Mouse (Mus musculus): ENCODE measurements around the gene Gm20481. TPM values are rescaled to one million over a fixed set of nuclear protein-coding genes. Genes with fewer than 3 reads are reported as not detected.
"Not testable (repeated sequence)": the region's sequence is repeated elsewhere in the genome, so short reads cannot be mapped to it uniquely, and the experiment has no call there.

Gm20481 gene
- polyA plus RNA-seq, 1 experiment from 2014 or later: 0.99 TPM

GRCm38 (mm10) chr17:34982328-34982727 is 12.6 kb downstream of the Gm20481 start:
- H3K36me3 ChIP-seq: peaks cover 20% of the 10 kb centered on the region
- peak; percentile 29; the same call in 1 of the 2 replicates for ATAC-seq (ENCODE audit: low FRiP score)
- WGBS: 0% methylated on average over 15 of the region's 15 CpGs
- H3K27ac ChIP-seq: peak overlapping the region; percentile 96
- H3K4me2 ChIP-seq (replicated peaks): peak overlapping the region; percentile 82
- no peaks in the 10 kb centered on the region for H3K27me3 ChIP-seq
- H3K4me1 ChIP-seq: peaks cover 15% of the 10 kb centered on the region
- peak overlapping the region; percentile 84 for H3K9ac ChIP-seq
- no peaks in the 10 kb centered on the region for H3K9me3 ChIP-seq (replicated peaks)
- peak overlapping the region; percentile 69 for H3K4me3 ChIP-seq

GRCm38 (mm10) chr17:34984218-34984617 is 14.5 kb downstream of the Gm20481 start:
- H3K27me3 ChIP-seq: no peaks in the 10 kb centered on the region
- peaks cover 15% of the 10 kb centered on the region for H3K4me1 ChIP-seq
- H3K4me2 ChIP-seq (replicated peaks): no peak overlapping the region
- no peak for ATAC-seq (ENCODE audit: low FRiP score)
- no peak overlapping the region for H3K9ac ChIP-seq
- no peaks in the 10 kb centered on the region for H3K9me3 ChIP-seq (replicated peaks)
- peaks cover 27% of the 10 kb centered on the region for H3K36me3 ChIP-seq
- H3K4me3 ChIP-seq: no peak overlapping the region
- no peak overlapping the region for H3K27ac ChIP-seq
- 79% methylated on average over 2 of the region's 2 CpGs for WGBS

GRCm38 (mm10) chr17:34994751-34995150 is 25.0 kb downstream of the Gm20481 start:
- Histone ChIP-seq H3K4me1 (peaks cover 18% of the 10 kb centered on the region), H3K9me3 (replicated peaks) (no peaks in the 10 kb centered on the region), H3K4me2 (replicated peaks) (no peak overlapping the region), H3K36me3 (peaks cover 17% of the 10 kb centered on the region; the same call in 1 of the 2 replicates), H3K27ac (no peak overlapping the region), H3K27me3 (no peaks in the 10 kb centered on the region), H3K4me3 (no peak overlapping the region), H3K9ac (no peak overlapping the region)
- ATAC-seq (ENCODE audit: low FRiP score): no peak

GRCm38 (mm10) chr17:34995192-34995591 is 25.5 kb downstream of the Gm20481 start:
- H3K4me1 ChIP-seq: peaks cover 22% of the 10 kb centered on the region
- H3K27me3 ChIP-seq; ATAC-seq (ENCODE audit: low FRiP score); H3K9ac ChIP-seq; H3K9me3 ChIP-seq (replicated peaks); H3K4me2 ChIP-seq (replicated peaks); H3K27ac ChIP-seq; H3K4me3 ChIP-seq: not testable (repeated sequence)
- peaks cover 17% of the 10 kb centered on the region; the same call in 1 of the 2 replicates for H3K36me3 ChIP-seq
- WGBS: 95% methylated on average over 4 of the region's 4 CpGs

DNA sequence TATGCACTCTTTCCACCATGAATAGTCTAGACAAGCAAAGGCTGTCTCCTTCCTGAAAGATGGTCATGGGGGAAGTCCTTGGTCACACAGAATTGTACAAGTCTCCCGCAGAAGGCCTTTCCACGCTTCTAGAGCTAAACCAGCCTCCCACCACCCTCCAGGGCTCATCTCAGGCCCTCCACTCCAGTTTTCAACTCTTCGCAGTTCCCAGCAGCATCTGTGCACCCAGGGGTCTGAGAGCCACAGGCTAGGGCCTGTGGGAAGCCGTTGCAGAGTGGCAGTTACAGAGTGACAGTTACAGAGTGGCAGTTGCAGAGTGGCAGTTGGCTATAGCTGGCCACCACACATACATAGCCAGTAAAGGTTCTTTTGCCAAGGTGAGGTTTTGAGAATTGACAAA is 26.2 kb downstream of the Gm20481 start:
- not testable (repeated sequence) for ATAC-seq (ENCODE audit: low FRiP score); H3K9me3 ChIP-seq (replicated peaks); H3K27ac ChIP-seq; H3K9ac ChIP-seq; H3K27me3 ChIP-seq; H3K4me2 ChIP-seq (replicated peaks); H3K4me3 ChIP-seq
- WGBS: 95% methylated on average over 4 of the region's 4 CpGs
- Histone ChIP-seq H3K4me1 (peaks cover 23% of the 10 kb centered on the region), H3K36me3 (peaks cover 15% of the 10 kb centered on the region; the same call in 1 of the 2 replicates)

DNA sequence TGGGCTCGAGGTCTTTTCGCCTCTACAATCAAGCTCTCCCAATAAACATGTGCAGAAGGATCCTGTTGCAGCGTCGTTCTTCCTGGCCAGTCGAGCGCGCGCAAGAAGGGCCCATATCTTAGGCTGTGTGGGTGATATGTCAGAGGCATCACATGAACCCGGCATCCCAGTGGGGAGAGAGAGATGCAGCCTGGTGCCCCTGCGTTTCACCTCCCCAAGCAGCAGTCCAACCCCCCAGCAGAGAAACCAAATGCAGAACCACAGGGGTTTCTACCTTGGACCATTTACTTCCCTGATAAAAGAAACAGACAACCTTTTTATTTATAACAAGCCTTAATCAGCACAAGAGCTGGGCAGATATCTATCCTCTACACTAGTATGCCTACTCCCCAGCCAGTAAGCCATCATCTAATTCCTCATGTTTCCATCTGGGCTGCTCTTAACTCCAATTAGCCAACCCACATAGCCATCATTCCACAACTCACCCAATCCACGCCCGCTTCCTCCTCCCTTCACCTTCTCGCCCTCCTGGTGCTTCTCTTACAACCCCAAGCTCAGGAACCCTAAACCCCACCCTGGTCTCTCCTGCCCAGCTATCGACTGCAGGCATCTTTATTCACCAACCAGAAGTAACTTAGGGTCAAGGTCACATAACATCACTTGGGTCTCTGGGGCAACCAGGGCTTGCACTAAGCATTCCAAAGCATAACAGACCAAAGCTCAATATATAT is 26.9 kb downstream of the Gm20481 start:
- H3K4me2 ChIP-seq (replicated peaks): no peak overlapping the region; the same call in 1 of the 2 replicates

DNA sequence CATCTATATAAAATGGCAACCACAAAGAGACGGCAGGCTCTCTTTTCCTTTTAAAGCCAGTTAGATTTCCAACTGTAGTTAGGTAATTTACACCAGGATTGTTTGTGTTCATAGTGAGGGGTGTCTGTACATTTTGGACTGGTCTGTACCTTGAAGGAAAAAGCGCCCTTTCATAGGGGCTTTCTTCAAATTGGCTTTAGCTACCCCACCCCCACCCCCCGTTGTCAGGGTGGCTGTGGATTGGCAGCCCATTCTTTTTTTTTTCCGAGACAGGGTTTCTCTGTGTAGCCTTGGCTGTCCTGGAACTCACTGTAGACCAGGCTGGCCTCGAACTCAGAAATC is 27.4 kb downstream of the Gm20481 start:
- no peak for ATAC-seq (ENCODE audit: low FRiP score)
- no peaks in the 10 kb centered on the region for H3K9me3 ChIP-seq (replicated peaks)
- 0 out of 2 replicates have a peak, but pooled peaks cover 10% of the 10 kb centered on the region for H3K36me3 ChIP-seq
- WGBS: 86% methylated on average over 5 of the region's 5 CpGs
- H3K27ac ChIP-seq: no peak overlapping the region
- H3K9ac ChIP-seq: no peak overlapping the region
- no peaks in the 10 kb centered on the region for H3K27me3 ChIP-seq
- H3K4me2 ChIP-seq (replicated peaks): no peak overlapping the region
- peaks cover 30% of the 10 kb centered on the region for H3K4me1 ChIP-seq
- H3K4me3 ChIP-seq: no peak overlapping the region

More for the DNA sequence above, 26.9 kb downstream of the Gm20481 start:
- 93% methylated on average over 13 of the region's 14 CpGs for WGBS
- H3K9me3 ChIP-seq (replicated peaks): no peaks in the 10 kb centered on the region
- no peak overlapping the region for H3K9ac ChIP-seq
- no peak for ATAC-seq (ENCODE audit: low FRiP score)
- no peak overlapping the region; the same call in 1 of the 2 replicates for H3K27ac ChIP-seq
- 0 out of 2 replicates have a peak, but pooled peaks cover 10% of the 10 kb centered on the region for H3K36me3 ChIP-seq
- no peak overlapping the region for H3K4me3 ChIP-seq
- H3K27me3 ChIP-seq: no peaks in the 10 kb centered on the region
- H3K4me1 ChIP-seq: peaks cover 25% of the 10 kb centered on the region

GRCm38 (mm10) chr17:34998526-34999430 is 29.1 kb downstream of the Gm20481 start:
- 0 out of 2 replicates have a peak overlapping the region, but pooled peaks have one; percentile 27 for H3K4me3 ChIP-seq
- no peaks in the 10 kb centered on the region for H3K27me3 ChIP-seq
- no peak overlapping the region for H3K9ac ChIP-seq
- H3K4me1 ChIP-seq: peaks cover 43% of the 10 kb centered on the region
- H3K27ac ChIP-seq: no peak overlapping the region
- H3K36me3 ChIP-seq: 0 out of 2 replicates have a peak, but pooled peaks cover 10% of the 10 kb centered on the region
- H3K4me2 ChIP-seq (replicated peaks): peak overlapping the region; percentile 100; the same call in 1 of the 2 replicates
- WGBS: 93% methylated on average over 15 of the region's 15 CpGs
- no peaks in the 10 kb centered on the region for H3K9me3 ChIP-seq (replicated peaks)
- ATAC-seq (ENCODE audit: low FRiP score): no peak

DNA sequence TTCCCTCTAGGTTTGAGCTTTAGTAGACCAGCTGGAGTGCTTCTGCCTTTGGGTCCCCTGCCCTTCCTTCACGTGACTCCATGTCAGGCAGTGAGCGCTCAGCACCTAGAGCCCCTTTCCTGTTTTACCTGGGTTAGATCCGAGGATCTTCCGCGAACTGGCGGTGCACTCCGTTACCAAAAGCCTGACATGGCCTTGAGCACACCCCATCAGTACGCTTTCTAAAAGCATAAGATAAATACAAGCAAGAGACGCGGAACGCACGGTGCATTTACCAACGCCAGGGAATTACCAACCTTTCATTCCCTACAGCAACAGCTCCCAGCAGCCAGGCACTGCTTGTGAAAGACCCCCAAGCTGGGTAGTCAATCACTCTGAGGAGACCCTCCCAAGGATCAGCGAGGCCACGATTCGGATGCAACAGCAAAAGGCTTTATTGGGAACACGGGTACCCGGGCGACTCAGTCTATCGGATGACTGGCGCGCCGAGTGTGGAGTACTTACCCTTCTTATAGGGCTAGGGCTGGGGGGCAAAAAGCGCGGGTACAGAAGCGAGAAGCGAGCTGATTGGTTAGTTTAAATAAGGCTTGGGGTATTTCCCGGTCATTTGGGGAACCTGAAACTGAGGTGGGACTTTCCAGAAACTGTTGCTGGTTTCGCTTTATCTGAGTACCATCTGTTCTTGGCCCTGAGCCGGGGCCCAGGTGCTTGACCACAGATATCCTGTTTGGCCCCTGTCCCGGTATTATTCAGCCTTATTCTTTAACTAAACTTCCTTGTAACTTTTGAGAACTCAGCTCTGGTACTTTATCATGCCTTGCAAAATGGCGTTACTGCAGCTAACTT is 30.4 kb downstream of the Gm20481 start:
- WGBS: 26% methylated on average over 30 of the region's 32 CpGs
- Histone ChIP-seq H3K4me1 (peaks cover 43% of the 10 kb centered on the region), H3K27ac (peak overlapping the region; percentile 92), H3K36me3 (peaks cover 22% of the 10 kb centered on the region), H3K4me3 (peak overlapping the region; percentile 89), H3K4me2 (replicated peaks) (peak overlapping the region; percentile 100), H3K9ac (peak overlapping the region; percentile 96)
- H3K9me3 ChIP-seq (replicated peaks); ATAC-seq (ENCODE audit: low FRiP score); H3K27me3 ChIP-seq: not testable (repeated sequence)

DNA sequence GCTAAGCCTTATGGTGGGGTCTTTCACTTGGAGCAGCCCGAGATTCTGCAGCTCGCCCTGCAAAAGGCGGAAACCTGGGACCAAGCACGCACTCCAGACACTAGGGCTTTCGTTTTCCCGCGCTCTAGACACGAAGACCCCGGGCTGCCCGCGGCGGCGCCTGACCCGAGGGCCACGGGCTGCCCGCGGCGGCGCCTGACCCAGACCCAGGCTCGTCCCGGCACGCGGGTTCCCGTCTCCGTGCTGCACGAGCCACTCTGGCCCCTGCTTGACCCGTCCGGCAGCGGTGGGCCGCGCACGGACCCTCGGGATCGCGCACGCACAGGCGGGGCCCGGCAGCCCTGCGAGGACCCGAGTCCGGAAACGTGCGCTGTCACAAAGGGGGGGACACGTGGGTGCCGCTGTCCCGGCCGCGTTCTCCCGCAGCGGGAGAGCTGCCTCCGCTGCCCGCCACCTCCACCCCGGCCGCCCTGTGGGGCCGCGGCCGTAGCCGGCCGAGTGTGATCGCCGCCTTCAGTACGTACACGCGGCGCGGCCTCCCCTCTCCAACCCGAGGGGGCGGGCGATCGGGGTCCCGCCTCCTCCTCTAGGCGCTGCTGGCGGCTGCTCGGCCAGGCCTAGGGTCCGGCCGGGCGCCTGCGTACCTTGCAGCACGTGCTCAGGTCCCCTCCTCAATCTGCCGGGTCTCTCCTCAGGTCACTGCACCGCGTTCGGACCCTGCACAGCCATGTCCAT is 31.2 kb downstream of the Gm20481 start, which contains the start of gene Vars:
Gene Vars (plus strand): TSS at position 271 of the 735 bp plus-strand sequence.
- Histone ChIP-seq H3K4me1 (peaks cover 43% of the 10 kb centered on the region), H3K27me3 (no peaks in the 10 kb centered on the region), H3K9me3 (replicated peaks) (no peaks in the 10 kb centered on the region), H3K4me2 (replicated peaks) (peak within 1 kb of the TSS; percentile 100), H3K9ac (peak within 1 kb of the TSS; percentile 96), H3K4me3 (peak within 1 kb of the TSS; percentile 89), H3K27ac (peak within 1 kb of the TSS; percentile 92), H3K36me3 (peaks cover 30% of the 10 kb centered on the region)
- ATAC-seq (ENCODE audit: low FRiP score): peak; percentile 89
- WGBS: under 1% methylated on average over 76 of the region's 83 CpGs

All from hindbrain, embryonic 12.5 days (tissue).